Mouse (Mus musculus): Measurements from ENCODE around the gene Gnb5. TPM values are rescaled to one million over a fixed set of nuclear protein-coding genes. Genes with fewer than 3 reads are reported as not detected.
"Not testable (repeated sequence)": the region's sequence is repeated elsewhere in the genome, so short reads cannot be mapped to it uniquely, and the experiment has no call there.

Gene Gnb5
- polyA plus RNA-seq, 2 experiments from 2014 or later = 7.4 to 10.3 TPM

- ATAC-seq = no peak
These were observed 56.1 kb downstream of the Gnb5 start for GRCm38 (mm10) chr9:75362201-75362600.

- ATAC-seq = no peak
These were observed 56.9 kb downstream of the Gnb5 start for GRCm38 (mm10) chr9:75363001-75363400.

- not testable (repeated sequence) for ATAC-seq
These were observed 57.6 kb downstream of the Gnb5 start for GRCm38 (mm10) chr9:75363702-75364101.

GRCm38 (mm10) chr9:75365195-75365594 is 59.1 kb downstream of the Gnb5 start:
- no peak for ATAC-seq

DNA sequence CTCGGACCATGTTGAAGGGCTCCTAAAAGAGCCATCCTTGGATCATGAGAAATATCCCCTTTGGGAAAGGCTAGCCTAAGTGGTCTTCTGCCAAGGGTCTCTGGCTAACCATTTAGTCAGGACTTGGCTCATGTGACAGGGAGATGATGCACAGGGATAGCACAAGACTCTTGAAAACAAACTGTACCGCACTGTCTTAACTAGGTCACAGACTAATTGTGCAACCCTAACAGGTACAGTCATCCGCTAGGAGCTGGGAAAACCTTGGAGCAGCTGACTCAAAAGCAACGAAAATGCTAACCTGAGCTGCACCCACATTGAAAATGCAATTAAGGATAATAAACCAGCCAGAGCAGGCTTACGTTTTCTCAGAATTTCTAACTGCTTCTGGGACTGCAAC is 60.1 kb downstream of the Gnb5 start:
- no peak for ATAC-seq

DNA sequence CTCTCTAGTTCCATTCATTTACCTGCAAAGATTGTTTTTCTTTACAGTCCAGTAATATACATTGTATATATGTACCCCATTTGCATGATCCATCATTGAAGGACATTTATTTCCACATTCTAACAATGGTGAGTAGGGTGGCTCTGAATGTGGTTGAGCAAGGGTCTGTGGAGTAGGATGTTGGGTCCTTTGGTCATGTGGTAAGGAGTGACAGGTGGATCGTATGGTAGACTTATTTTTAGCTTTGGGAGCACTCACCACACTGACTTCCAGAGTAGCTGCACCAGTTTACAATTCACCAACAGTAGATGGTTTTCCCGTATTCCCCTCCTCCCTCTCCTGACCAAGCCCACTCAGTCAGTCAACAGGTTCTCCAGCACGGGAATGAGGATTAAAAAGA is 62.7 kb downstream of the Gnb5 start:
- ATAC-seq = no peak

DNA sequence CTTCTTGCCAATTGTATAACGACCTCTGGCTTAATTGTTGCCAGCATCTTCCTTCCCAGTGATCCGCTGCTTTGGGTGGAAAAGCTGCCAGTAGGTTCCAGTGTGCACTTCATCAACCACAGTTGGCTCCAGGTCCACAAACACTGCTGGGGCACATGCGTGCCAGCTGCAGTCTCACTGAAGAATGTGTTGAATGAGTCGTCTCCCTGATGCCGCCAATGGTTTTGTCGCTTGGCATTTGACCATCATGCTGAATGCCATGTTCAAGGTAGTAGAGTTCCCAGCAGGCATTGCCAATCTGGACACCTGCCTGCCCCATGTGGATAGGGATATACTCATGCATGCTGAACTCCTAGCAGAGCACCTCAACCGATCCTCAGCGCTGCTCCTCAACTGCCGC is 69.5 kb downstream of the Gnb5 start:
- no peak for ATAC-seq

DNA sequence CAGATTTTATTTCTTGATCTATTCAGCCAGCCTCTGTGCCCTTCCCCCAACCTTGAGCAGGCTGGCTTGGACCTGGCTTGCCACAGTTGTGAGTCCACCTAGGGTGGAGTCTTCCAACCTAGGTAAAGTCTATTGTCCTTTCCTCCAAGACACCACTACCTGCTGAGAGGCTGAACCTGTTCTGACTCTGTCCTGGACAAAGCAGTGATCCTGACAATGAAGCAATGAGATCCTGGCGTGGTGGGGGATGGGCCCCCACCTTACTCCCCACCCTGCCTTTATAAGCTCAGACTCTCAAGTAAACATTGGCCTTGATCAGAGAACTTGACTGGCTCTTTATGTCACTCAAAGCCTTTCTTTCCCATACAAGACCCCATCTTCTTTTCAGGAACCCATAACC is 70.3 kb downstream of the Gnb5 start:
- no peak for ATAC-seq

GRCm38 (mm10) chr9:75378774-75379173 is 72.7 kb downstream of the Gnb5 start:
- ATAC-seq = no peak

DNA sequence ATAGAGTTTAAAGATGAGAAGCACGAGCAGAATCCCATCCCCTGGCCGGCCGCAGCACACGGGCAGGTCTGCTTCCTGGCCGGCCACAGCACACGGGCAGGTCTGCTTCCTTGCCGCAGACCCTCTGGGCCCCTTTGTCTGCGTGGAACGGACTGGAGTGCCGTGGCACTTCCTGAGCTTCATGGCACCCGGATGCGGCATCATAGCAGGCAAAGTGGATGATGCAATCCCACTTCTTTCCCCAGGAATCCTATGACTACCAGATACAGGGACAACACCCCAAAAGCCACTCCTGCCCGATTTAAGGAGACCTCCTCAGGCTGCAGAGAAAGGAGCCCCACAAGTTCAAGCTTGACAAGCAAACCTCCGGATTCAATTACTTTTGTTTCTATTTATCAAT is 76.7 kb downstream of the Gnb5 start:
- no peak for ATAC-seq

DNA sequence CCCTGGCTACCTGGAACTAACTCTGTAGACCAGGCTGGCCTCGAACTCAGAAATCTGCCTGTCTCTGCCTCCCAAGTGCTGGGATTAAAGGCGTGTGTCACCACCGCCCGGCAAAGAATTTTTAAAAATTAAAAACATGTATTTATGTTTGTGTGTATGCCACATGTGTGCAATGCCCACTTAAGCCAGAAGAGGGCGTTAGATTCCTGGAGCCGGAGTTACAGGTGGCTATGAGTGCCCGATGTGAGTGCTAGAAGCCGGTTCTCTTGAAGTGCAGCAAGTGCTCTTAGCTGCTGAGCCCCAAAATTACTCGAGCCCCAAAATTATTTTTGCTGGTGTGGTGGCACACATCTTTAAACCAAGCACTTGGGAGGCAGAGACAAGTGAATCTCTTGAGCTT is 77.7 kb downstream of the Gnb5 start:
- no peak for ATAC-seq

DNA sequence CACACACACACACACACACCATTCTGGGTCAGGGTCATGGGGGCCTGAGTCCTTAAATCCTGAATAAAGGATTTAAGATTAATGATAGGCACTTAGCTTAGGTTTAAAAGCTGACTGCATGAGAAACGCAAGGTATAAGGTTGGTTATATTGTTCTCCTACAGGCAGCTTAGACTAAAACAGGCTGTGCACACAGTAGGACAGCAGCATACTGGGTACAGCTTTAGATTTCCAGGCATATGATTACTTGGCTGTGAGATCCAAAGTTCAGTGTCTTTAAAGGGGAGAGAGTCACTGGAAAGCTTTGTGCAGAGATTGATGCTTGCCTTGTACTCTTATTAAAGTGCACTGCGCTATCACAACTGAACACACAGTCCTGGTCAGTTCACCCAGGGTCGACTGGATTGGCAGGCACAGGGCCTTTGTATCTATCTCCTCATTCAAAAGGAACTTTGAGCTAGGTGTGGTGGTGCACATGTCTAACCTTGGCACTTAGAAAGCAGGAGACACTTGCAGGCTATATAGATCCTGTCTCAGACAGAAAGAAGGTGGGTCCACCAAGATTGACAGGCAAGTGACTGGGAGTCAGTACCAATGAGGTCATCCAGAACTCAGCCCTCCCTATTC is 78.4 kb downstream of the Gnb5 start:
- ATAC-seq = no peak

DNA sequence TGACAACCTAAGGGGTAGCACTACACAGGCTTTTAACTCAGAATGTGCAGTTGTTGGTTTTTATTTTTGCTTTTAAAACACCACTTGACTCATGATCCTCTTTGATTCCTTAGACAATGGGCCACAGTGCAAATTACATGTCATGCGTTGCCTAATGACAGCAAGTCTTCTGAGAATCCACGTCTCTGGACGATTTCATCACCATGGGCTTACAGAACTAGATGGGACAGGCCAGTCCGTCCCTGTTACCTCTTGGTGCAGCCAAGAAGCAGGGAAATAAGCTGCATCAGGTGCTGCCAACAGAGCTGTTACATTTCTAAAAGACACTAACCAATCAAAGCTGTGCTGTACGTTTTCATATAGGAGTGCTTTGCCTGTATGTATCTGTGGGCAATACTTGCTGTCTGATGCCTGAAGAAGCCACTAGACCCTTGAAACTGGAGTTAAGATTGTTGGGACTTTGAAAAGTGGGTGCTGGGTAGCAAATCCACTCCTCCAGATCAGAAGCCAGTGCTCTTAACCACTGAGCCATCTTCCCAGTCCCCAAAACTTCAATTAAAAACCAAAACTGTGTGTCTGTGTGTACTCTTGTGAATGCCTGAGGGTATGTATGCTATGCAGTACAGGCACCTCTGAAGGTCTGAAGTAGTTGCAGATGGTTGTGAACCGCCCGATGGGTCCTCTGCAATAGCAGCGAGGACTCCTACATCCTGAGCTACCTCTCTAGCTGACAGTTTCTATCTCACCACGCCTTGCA is 79.3 kb downstream of the Gnb5 start:
- no peak for ATAC-seq

DNA sequence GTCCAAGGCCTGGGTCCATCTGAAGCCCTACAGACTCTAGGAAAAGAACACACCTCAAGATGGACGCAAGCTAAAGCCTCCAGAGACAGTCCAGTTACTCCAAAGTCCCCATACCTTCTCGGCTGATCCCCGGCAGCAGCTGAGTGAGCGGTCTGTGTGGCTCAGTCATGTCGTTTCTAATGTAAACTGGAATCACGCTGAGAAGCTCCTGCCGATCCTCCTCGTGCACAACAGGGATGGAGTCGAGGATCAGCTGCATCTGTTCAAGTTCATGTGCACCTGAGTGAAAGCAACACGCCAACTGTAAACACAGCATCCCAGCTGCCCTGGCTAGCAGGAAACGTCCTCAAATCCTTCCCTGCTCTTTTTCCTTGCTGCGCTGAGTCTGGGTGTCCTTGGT is 87.2 kb downstream of the Gnb5 start:
- ATAC-seq = no peak

Other genes with a start within 250 kb of the Gnb5 start
- 10 to 100 TPM in 1 of 2 experiments, 1 to 10 TPM in 1; 5.7 to 10.6 TPM for gene Myo5a, start 235.3 kb upstream of the Gnb5 start, polyA plus RNA-seq (2017; shearing (Covaris generic))
- not detected for gene Myo5c, start 74.3 kb upstream of the Gnb5 start, polyA plus RNA-seq (2017; shearing (Covaris generic))
- gene Bcl2l10, start 41.5 kb downstream of the Gnb5 start, polyA plus RNA-seq (2017; shearing (Covaris generic)) = not detected
- 10 to 100 TPM; 43.5 to 51.0 TPM for gene Mapk6, start 103.7 kb downstream of the Gnb5 start, polyA plus RNA-seq (2017; shearing (Covaris generic))
- gene Leo1, start 135.2 kb downstream of the Gnb5 start, polyA plus RNA-seq (2017; shearing (Covaris generic)) = 10 to 100 TPM; 33.4 to 43.1 TPM